Comparison of ENCODE assay signal across 1 mouse cellular context in the genomic region with DNA sequence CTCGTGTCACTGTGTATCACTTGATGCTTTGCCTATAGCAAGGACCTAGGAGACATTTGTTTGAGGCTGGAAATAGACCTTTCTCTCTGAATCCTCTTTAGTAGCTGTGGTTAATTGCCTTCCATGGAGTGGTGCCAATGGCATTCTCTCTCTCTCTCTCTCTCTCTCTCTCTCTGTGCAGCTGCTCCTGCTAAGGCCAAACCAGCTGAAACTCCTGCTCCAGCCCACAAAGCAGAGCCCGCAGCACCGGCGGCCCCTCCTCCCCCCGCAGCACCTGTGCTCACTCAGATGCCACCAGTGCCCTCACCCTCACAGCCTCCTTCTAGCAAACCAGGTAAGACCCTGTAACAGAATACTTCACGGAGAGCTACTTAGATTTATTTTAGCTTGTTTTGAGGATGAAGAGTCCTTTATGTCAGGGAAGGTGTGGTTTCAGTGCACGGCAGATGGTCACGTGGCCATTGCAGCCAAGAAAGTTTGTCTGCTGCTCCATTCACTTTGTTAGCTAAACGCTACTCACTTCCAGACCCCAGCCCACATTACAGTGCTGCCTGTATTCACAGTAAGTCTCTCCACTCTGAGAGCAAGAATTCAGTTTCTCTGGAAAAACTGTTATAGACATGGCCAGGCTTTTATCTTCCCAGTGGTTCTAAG.
TF ChIP-seq lines count a peak whose summit lies in the region.

No protein-coding gene starts in this region.

TF ChIP-seq in CH12.LX, 34 proteins besides CTCF, POLR2A, EP300 and RAD21:
- TF ChIP-seq TBP (conservative IDR thresholded peaks at IDR 0.05; ENCODE audit: low read depth, low read length): no peak
- TF ChIP-seq USF2 (conservative IDR thresholded peaks at IDR 0.05; ENCODE audit: low read depth, low read length): peak; percentile 73
- TF ChIP-seq BHLHE40 (IDR thresholded peaks at IDR 0.05; ENCODE audit: low read depth, low read length): peak; percentile 34; the same call in 1 of the 2 replicates
- peak; percentile 55; the same call in 1 of the 2 replicates for TF ChIP-seq TCF12 (IDR thresholded peaks at IDR 0.05; ENCODE audit: low read depth, low read length)
- peak; percentile 72 for TF ChIP-seq USF1 (IDR thresholded peaks at IDR 0.05; ENCODE audit: low read depth, low read length)
- TF ChIP-seq ZKSCAN1 (IDR thresholded peaks at IDR 0.05; ENCODE audit: borderline replicate concordance, low read depth, low read length): no peak
- TF ChIP-seq MXI1 (IDR thresholded peaks at IDR 0.05; ENCODE audit: low read depth, low read length): no peak
- no peak for TF ChIP-seq ELF1 (IDR thresholded peaks at IDR 0.05; ENCODE audit: low read depth, low read length)
TF ChIP-seq in CH12.LX: peak in this region for 4.
